Mouse (Mus musculus) lung, postnatal 0 days (tissue): ENCODE measurements around the gene Atp2b4.

Experiments used
- CTCF ChIP-seq: IDR thresholded peaks from 2 replicates; pipeline ENCODE4 v1.5.1; 2016; ENCODE audit warnings: antibody characterized with exemption, mild to moderate bottlenecking
- EP300 ChIP-seq: IDR thresholded peaks from 2 replicates; pipeline ENCODE4 v1.6.1; 2016; ENCODE audit warnings: antibody characterized with exemption, mild to moderate bottlenecking, control low read depth

DNA sequence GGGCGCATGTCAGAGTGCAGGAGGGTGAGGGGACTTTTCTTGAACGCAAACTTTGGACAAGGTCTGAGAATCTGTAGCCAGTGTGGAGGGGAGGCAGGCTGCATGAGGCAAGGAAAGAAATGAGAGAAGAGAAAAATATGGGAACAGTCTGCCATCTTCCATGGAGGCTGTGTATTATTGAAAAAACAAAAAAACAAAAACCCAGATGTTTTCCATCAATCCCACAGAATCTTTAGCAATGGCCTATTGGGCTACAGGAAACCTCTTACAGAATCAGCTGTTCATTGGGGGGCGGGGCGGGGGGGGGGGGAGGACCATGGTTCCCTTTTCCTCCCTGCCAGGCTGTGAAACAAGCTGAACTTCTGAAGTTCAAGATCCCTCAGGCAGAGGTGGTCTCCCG lies 31.9 kb upstream of the Atp2b4 start:
- TF ChIP-seq CTCF, result no peak
- TF ChIP-seq EP300, result no peak
